Mouse (Mus musculus): ENCODE measurements around the gene Egf.

DNA sequence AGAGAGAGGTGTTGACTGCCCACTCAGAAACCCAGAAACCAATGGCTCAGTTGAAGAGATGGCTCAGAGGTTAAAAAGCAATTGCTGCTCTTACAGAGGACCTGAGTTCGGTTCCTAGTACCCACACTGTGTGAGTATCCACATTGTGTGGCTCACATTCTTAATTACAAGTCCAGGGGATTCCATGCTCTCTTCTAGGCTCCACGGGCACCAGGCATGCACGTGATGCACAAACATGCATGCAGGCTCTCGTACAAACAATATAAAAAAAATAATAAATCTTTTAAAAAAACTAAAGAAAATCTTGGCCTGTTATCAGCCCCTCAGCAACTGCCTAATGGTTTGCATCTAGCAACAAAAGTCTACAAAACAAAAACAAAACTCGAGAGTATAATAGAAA lies 30.6 kb downstream of the Egf start:
- no peak for TF ChIP-seq CTCF (IDR thresholded peaks at IDR 0.05; ENCODE audit: low read depth)
- TF ChIP-seq EP300 (IDR thresholded peaks at IDR 0.05; ENCODE audit: low read depth), result no peak
